Mouse (Mus musculus) forebrain, postnatal 0 days (tissue): ENCODE measurements around the gene Rnf13. TPM values are rescaled to one million over a fixed set of nuclear protein-coding genes. Genes with fewer than 3 reads are reported as not detected.

Source experiments
- ATAC-seq: fragments of 200-750 bp; cut with Nextera tagmentation; 2 replicates; pipeline ENCODE4 v1.8.0; 2017; ENCODE audit warnings: mild to moderate bottlenecking, moderate library complexity
- DNase-seq: peaks from one replicate; pipeline ENCODE4 v3.0.0-alpha.2; 2015
- H3K27ac ChIP-seq: fragments of 300-500 bp; sonication (generic); 2 replicates; pipeline ENCODE4 v1.5.1; 2014; ENCODE audit warnings: low read depth, mild to moderate bottlenecking, antibody characterized with exemption, low read length, moderate library complexity, mixed read lengths
- H3K27me3 ChIP-seq: fragments of 300-500 bp; sonication (generic); 2 replicates; pipeline ENCODE4 v1.6.1; 2014; ENCODE audit warnings: mild to moderate bottlenecking, low read length, mixed read lengths; ENCODE audit not compliant: insufficient read depth
- H3K36me3 ChIP-seq: fragments of 300-500 bp; sonication (generic); 2 replicates; pipeline ENCODE4 v1.6.1; 2014; ENCODE audit warnings: mild to moderate bottlenecking, moderate library complexity; ENCODE audit not compliant: insufficient read depth
- H3K4me1 ChIP-seq: fragments of 300-500 bp; sonication (generic); 2 replicates; pipeline ENCODE4 v1.6.1; 2014; ENCODE audit warnings: antibody characterized with exemption; ENCODE audit not compliant: insufficient read depth
- H3K4me2 ChIP-seq: fragments of 300-500 bp; sonication (generic); 2 replicates; pipeline ENCODE4 v1.6.1; 2014; ENCODE audit warnings: low read depth, mild to moderate bottlenecking, moderate library complexity
- H3K4me3 ChIP-seq: fragments of 300-500 bp; sonication (generic); 2 replicates; pipeline ENCODE4 v1.5.1; 2014; ENCODE audit warnings: low read depth, low read length, mixed read lengths
- H3K9ac ChIP-seq: fragments of 300-500 bp; sonication (generic); 2 replicates; pipeline ENCODE4 v1.6.1; 2014; ENCODE audit warnings: mild to moderate bottlenecking
- H3K9me3 ChIP-seq: fragments of 300-500 bp; sonication (generic); 2 replicates; pipeline ENCODE4 v1.6.1; 2016; ENCODE audit warnings: low read length
- CTCF ChIP-seq: sonication (generic); IDR thresholded peaks from 2 replicates; pipeline ENCODE4 v1.5.1; 2016; ENCODE audit warnings: antibody characterized with exemption, control low read depth, low read depth
- WGBS: fragments of 180-500 bp; shearing (Covaris S2); extraction: QIAGEN DNeasy Blood & Tissue Kit; methylation state at CpG from one replicate; pipeline ENCODE4 v1.1.7; 2014; 5-methylcytosine and 5-hydroxymethylcytosine counted together
- polyA plus RNA-seq: library from polyadenylated mRNA; unstranded; fragments of >200 nt; fragmentation: Nextera tagmentation; extraction: Ambion mirVana; gene quantifications from 2 replicates; pipeline ENCODE4 v1.2.1, GENCODE M21; 2015
- total RNA-seq: library from RNA; depleted of rRNA; stranded (reverse); fragments of >200 nt; gene quantifications from 2 replicates; pipeline ENCODE4 v1.2.3, GENCODE M21; 2014; rRNA removed

Gene Rnf13
- total RNA-seq, result 46.0 and 50.4 TPM in 2 replicates
- polyA plus RNA-seq, result 88.4 and 88.8 TPM in 2 replicates

DNA sequence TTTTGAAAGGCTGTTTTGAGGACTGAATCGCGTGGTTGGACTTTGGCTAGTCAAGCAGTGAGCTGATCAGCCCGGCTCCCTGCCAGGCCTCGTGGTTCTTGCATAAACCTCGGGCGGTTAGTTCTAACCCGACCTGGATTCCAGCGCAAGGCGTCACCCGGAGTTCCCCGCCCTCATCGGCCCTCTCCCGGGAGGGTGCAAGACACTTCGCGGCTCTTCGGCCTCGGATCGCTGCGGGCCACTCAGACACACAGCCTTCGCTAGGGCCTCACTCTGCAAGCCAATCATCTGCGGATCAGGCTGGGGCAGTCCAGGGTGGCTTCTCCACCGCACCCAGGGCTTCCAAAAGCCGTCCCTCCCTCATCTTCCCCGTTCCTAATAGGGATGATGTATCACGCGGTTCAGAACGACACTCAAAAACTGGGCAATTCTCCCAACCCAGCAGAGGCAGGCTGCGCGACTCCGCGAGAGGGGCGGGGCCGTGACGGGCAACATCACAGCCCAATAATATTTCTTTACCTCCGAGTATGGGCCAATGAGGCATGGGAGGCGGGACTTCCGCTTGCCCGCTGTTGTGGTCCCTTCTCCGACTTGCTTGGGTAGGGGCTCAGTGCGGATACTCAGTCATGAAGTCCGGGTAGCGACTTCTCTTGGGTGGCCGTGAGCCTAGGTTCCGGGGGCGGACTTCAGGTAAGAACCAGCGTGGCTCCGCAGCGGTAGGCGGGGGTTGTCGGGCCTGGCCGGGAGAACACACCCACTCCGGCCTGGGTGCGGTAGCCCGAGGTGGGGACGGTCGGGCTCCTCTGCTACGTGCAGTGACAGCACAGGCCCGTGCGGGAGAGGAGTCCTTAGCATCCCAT, at the start of gene Rnf13:
Rnf13 (plus strand) TSS at position 552 of the 860 bp plus-strand sequence.
- Histone ChIP-seq H3K36me3 (no peaks in the 10 kb centered on the region), H3K4me3 (peak within 1 kb of the TSS; percentile 67), H3K4me1 (peaks cover 3% of the 10 kb centered on the region; the same call in 1 of the 2 replicates), H3K9ac (peak within 1 kb of the TSS; percentile 82), H3K27ac (peak within 1 kb of the TSS; percentile 95), H3K27me3 (no peaks in the 10 kb centered on the region), H3K4me2 (peak within 1 kb of the TSS; percentile 69), H3K9me3 (no peaks in the 10 kb centered on the region)
- no peak for TF ChIP-seq CTCF
- ATAC-seq, result peak; percentile 99
- WGBS, result 2% methylated on average over 59 of the region's 59 CpGs
- DNase-seq, result peak; percentile 97

DNA sequence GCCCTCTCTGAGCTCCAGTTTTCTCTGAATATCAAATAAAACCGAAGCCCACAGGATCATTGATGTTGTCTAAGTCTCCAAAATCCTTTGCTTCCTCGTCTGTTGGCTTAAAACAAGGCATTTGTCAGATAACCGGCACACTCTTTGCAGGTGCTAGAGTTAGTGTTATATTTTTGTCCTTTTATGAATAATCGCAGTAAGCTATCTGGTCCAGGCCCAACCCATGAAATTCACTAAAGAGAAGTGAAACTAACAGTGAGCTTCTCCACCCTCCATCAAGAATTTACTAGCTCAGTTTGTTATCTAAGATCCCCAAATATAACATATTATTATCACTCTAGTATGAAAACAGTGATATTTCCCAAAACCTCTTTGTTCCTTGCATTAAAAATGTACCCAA, 44.1 kb upstream of the Rnf13 start:
- H3K4me1 ChIP-seq, result no peaks in the 10 kb centered on the region
- H3K27me3 ChIP-seq, result no peaks in the 10 kb centered on the region
- TF ChIP-seq CTCF, result no peak
- H3K9ac ChIP-seq, result no peak overlapping the region
- no peak overlapping the region for H3K4me3 ChIP-seq
- H3K27ac ChIP-seq, result no peak overlapping the region
- H3K4me2 ChIP-seq, result no peak overlapping the region
- H3K9me3 ChIP-seq, result no peaks in the 10 kb centered on the region
- no peaks in the 10 kb centered on the region for H3K36me3 ChIP-seq
- ATAC-seq (no peak), DNase-seq (no peak)
- 89% methylated on average over 4 of the region's 4 CpGs for WGBS

DNA sequence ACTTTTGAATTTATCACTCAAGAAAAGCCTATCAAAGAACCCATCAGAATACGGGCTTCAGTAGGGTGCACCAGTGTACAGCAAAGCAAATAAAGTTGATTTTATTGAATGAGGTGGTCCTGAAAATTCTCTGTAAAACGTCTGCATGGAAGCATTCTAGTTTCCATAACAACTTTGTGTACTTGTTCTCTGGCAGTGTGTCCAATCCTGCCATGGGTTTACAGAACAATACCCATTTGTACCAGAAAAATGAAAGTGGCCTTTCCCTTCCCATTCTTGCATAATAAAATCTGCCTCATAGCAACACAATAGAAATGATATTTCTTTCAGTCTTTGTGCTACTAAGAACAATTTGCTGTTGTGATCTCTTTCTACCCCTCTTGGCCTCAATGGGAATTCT, 43.1 kb upstream of the Rnf13 start, which contains the start of gene Ankub1:
Ankub1 (minus strand) TSS at position 81 of the 400 bp plus-strand sequence.
- no peak for ATAC-seq
- H3K36me3 ChIP-seq, result no peaks in the 10 kb centered on the region
- no peak within 1 kb of the TSS for H3K27ac ChIP-seq
- DNase-seq, result no peak
- H3K4me1 ChIP-seq, result no peaks in the 10 kb centered on the region
- no peak within 1 kb of the TSS for H3K4me3 ChIP-seq
- WGBS, result 56% methylated on average over 2 of the region's 2 CpGs
- no peak within 1 kb of the TSS for H3K4me2 ChIP-seq
- TF ChIP-seq CTCF, result no peak
- no peaks in the 10 kb centered on the region for H3K27me3 ChIP-seq
- no peaks in the 10 kb centered on the region for H3K9me3 ChIP-seq
- no peak within 1 kb of the TSS for H3K9ac ChIP-seq

DNA sequence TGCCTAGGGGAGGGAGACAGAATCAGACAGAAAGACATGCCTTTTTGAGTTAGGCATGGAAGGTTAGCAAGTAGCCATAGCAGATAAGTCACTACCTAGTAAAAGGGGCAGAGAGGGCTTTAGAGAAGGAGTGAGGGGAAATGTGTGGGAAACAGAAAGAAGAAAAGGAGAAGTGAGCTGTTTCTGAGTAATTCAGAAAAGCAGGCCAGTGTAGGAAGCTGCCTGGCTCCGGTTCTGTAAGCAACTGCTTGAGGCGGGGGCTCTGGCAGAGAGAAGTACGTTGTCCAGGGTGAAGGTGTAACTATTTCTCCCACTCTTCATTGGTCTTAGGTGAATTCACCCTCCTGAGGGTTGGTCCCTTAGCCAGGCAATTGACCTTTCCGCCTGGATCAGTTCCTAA, 39.6 kb upstream of the Rnf13 start:
- DNase-seq, result no peak
- H3K9ac ChIP-seq, result no peak overlapping the region
- no peak overlapping the region for H3K27ac ChIP-seq
- no peak overlapping the region for H3K4me2 ChIP-seq
- ATAC-seq, result no peak
- H3K27me3 ChIP-seq, result no peaks in the 10 kb centered on the region
- no peaks in the 10 kb centered on the region for H3K4me1 ChIP-seq
- H3K4me3 ChIP-seq, result no peak overlapping the region
- TF ChIP-seq CTCF, result no peak
- 94% methylated on average over 4 of the region's 4 CpGs for WGBS
- no peaks in the 10 kb centered on the region for H3K36me3 ChIP-seq
- no peaks in the 10 kb centered on the region for H3K9me3 ChIP-seq

DNA sequence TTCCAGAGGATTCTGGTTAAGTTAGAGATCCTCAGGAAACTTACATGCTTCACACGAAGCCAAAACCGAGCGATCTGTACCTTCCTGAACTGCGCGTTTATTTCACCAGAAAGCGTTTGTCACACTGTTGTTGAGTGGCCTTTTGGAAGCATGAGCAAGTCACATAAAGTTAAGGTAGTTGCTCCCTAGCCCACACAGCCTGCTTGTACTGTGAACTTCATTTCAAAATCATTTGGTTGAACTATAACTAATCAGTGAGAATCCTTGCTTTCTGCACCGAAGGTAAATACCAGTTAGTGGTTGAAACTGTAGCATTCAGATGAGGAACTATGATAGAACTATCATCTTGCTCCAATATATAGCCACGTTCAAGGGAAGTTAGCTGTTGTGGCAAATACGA, 39.1 kb upstream of the Rnf13 start:
- no peak for ATAC-seq
- Histone ChIP-seq H3K4me3 (no peak overlapping the region), H3K36me3 (no peaks in the 10 kb centered on the region), H3K9me3 (no peaks in the 10 kb centered on the region), H3K27me3 (no peaks in the 10 kb centered on the region), H3K4me1 (no peaks in the 10 kb centered on the region), H3K27ac (no peak overlapping the region), H3K9ac (no peak overlapping the region), H3K4me2 (no peak overlapping the region)
- 96% methylated on average over 9 of the region's 9 CpGs for WGBS
- no peak for TF ChIP-seq CTCF
- no peak for DNase-seq

GRCm38 (mm10) chr3:57714151-57714550, 21.7 kb upstream of the Rnf13 start:
- TF ChIP-seq CTCF, result no peak
- Histone ChIP-seq H3K27ac (no peak overlapping the region), H3K27me3 (no peaks in the 10 kb centered on the region), H3K9me3 (no peaks in the 10 kb centered on the region), H3K4me1 (no peaks in the 10 kb centered on the region), H3K4me2 (no peak overlapping the region), H3K9ac (no peak overlapping the region), H3K36me3 (no peaks in the 10 kb centered on the region), H3K4me3 (no peak overlapping the region)
- 90% methylated on average over 6 of the region's 6 CpGs for WGBS
- DNase-seq (no peak), ATAC-seq (no peak)

DNA sequence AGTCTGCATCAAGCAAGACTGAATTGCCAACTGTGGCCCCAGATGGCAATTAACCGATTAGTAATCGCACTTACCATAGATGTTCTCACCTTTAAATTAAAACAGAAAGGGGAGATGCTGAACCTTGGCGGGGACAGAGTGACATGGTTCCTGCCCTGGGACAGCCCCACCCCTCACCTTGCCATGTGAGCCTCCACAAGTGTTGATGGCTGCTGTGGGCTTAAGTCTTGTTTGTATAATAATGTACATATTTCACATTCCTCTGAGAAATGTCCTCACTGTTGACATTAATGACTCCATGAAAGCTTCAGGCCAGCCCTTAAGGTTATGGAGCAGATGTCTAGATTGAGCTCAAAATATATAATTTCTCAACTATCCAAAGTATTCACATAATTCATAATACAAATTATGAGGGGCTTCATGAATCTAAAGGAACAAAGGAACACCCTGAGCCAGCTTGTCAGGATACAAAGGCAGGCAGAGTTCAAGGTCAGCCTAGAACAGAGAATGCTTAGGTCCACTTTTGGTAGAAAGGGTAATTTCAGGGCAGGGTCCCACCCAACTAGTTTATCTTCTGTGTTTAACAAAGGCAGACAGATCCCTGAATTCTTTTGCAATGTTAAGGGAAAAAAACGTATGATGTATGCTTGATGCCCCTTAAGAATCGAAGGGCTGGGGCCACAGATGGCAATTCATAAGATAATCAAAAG, 3.5 kb upstream of the Rnf13 start:
- TF ChIP-seq CTCF, result no peak
- Histone ChIP-seq H3K27ac (no peak overlapping the region), H3K27me3 (no peaks in the 10 kb centered on the region), H3K4me2 (no peak overlapping the region), H3K36me3 (no peaks in the 10 kb centered on the region), H3K9me3 (no peaks in the 10 kb centered on the region), H3K4me3 (no peak overlapping the region), H3K9ac (no peak overlapping the region), H3K4me1 (no peaks in the 10 kb centered on the region)
- ATAC-seq (no peak), DNase-seq (no peak)
- WGBS, result 80% methylated on average over 5 of the region's 5 CpGs
